Mouse (Mus musculus): Measurements from ENCODE around the gene Lin28a. TPM values are rescaled to one million over a fixed set of nuclear protein-coding genes. Genes with fewer than 3 reads are reported as not detected.

Lin28a gene
- 0.12 and 0.17 TPM in 2 replicates for polyA plus RNA-seq (2015; fragmentation: Nextera tagmentation; extraction: Ambion mirVana)

GRCm38 (mm10) chr4:134018779-134019145 lies at the start of gene Lin28a:
Lin28a (minus strand) TSS chr4:134018841.
- WGBS = 2% methylated on average over 9 of the region's 9 CpGs
- peaks cover 23% of the 10 kb centered on the region for H3K4me1 ChIP-seq
- H3K9ac ChIP-seq = no peak within 1 kb of the TSS
- H3K4me2 ChIP-seq = peak within 1 kb of the TSS; percentile 41
- no peaks in the 10 kb centered on the region for H3K36me3 ChIP-seq
- peaks cover 40% of the 10 kb centered on the region for H3K27me3 ChIP-seq (replicated peaks)
- no peak for ATAC-seq (ENCODE audit: insufficient read depth, low FRiP score, low read depth)
- no peak within 1 kb of the TSS for H3K27ac ChIP-seq
- no peak within 1 kb of the TSS for H3K4me3 ChIP-seq (replicated peaks)
- no peaks in the 10 kb centered on the region for H3K9me3 ChIP-seq

GRCm38 (mm10) chr4:134067833-134068544 lies 49.3 kb upstream of the Lin28a start:
- H3K36me3 ChIP-seq = no peaks in the 10 kb centered on the region
- no peaks in the 10 kb centered on the region; the same call in 1 of the 2 replicates for H3K27me3 ChIP-seq (replicated peaks)
- H3K4me1 ChIP-seq = peaks cover 9% of the 10 kb centered on the region; the same call in 1 of the 2 replicates
- no peak overlapping the region for H3K4me3 ChIP-seq (replicated peaks)
- no peak overlapping the region for H3K9ac ChIP-seq
- peak overlapping the region; percentile 61; the same call in 1 of the 2 replicates for H3K27ac ChIP-seq
- H3K9me3 ChIP-seq = no peaks in the 10 kb centered on the region
- H3K4me2 ChIP-seq = peak overlapping the region; percentile 19; the same call in 1 of the 2 replicates
- 66% methylated on average over 7 of the region's 7 CpGs for WGBS
- 0 out of 2 replicates have a peak, but pooled peaks have one; percentile 37 for ATAC-seq (ENCODE audit: insufficient read depth, low FRiP score, low read depth)

GRCm38 (mm10) chr4:134067383-134067782 lies 48.7 kb upstream of the Lin28a start:
- no peak overlapping the region; the same call in 1 of the 2 replicates for H3K4me3 ChIP-seq (replicated peaks)
- no peak overlapping the region for H3K9ac ChIP-seq
- peak overlapping the region; percentile 32; the same call in 1 of the 2 replicates for H3K4me2 ChIP-seq
- H3K27me3 ChIP-seq (replicated peaks) = no peaks in the 10 kb centered on the region; the same call in 1 of the 2 replicates
- peak; percentile 40 for ATAC-seq (ENCODE audit: insufficient read depth, low FRiP score, low read depth)
- H3K36me3 ChIP-seq = no peaks in the 10 kb centered on the region
- H3K4me1 ChIP-seq = peaks cover 9% of the 10 kb centered on the region
- H3K27ac ChIP-seq = peak overlapping the region; percentile 61; the same call in 1 of the 2 replicates
- no peaks in the 10 kb centered on the region for H3K9me3 ChIP-seq
- WGBS = 76% methylated on average over 8 of the region's 8 CpGs

GRCm38 (mm10) chr4:134065431-134066004 lies 46.9 kb upstream of the Lin28a start:
- no peak overlapping the region for H3K27ac ChIP-seq
- peak; percentile 67 for ATAC-seq (ENCODE audit: insufficient read depth, low FRiP score, low read depth)

GRCm38 (mm10) chr4:134062561-134062960 lies 43.9 kb upstream of the Lin28a start:
- no peak overlapping the region for H3K4me2 ChIP-seq
- H3K9me3 ChIP-seq = no peaks in the 10 kb centered on the region
- no peaks in the 10 kb centered on the region for H3K36me3 ChIP-seq
- H3K27me3 ChIP-seq (replicated peaks) = peaks cover 5% of the 10 kb centered on the region; the same call in 1 of the 2 replicates
- WGBS = 57% methylated on average over 8 of the region's 8 CpGs
- H3K9ac ChIP-seq = no peak overlapping the region
- H3K4me3 ChIP-seq (replicated peaks) = no peak overlapping the region
- peaks cover 13% of the 10 kb centered on the region for H3K4me1 ChIP-seq
- 0 out of 2 replicates have a peak overlapping the region, but pooled peaks have one; percentile 32 for H3K27ac ChIP-seq
- ATAC-seq (ENCODE audit: insufficient read depth, low FRiP score, low read depth) = no peak

More at GRCm38 (mm10) chr4:134065431-134066004, 46.9 kb upstream of the Lin28a start:
- peak overlapping the region; percentile 32 for H3K4me3 ChIP-seq (replicated peaks)
- H3K27me3 ChIP-seq (replicated peaks) = no peaks in the 10 kb centered on the region; the same call in 1 of the 2 replicates
- 17% methylated on average over 23 of the region's 23 CpGs for WGBS
- no peak overlapping the region for H3K9ac ChIP-seq
- H3K4me2 ChIP-seq = peak overlapping the region; percentile 31
- no peaks in the 10 kb centered on the region for H3K9me3 ChIP-seq
- peaks cover 12% of the 10 kb centered on the region for H3K4me1 ChIP-seq
- no peaks in the 10 kb centered on the region for H3K36me3 ChIP-seq

- Histone ChIP-seq H3K27me3 (replicated peaks) (peaks cover 5% of the 10 kb centered on the region; the same call in 1 of the 2 replicates), H3K36me3 (no peaks in the 10 kb centered on the region), H3K27ac (peak overlapping the region; percentile 61), H3K4me1 (peaks cover 11% of the 10 kb centered on the region), H3K9me3 (no peaks in the 10 kb centered on the region), H3K4me2 (no peak overlapping the region), H3K9ac (no peak overlapping the region), H3K4me3 (replicated peaks) (no peak overlapping the region)
- 39% methylated on average over 8 of the region's 8 CpGs for WGBS
- peak; percentile 80 for ATAC-seq (ENCODE audit: insufficient read depth, low FRiP score, low read depth)
Observed at GRCm38 (mm10) chr4:134061944-134062446, 43.4 kb upstream of the Lin28a start.

GRCm38 (mm10) chr4:134061166-134061830 lies 42.7 kb upstream of the Lin28a start:
- Histone ChIP-seq H3K36me3 (no peaks in the 10 kb centered on the region), H3K27me3 (replicated peaks) (peaks cover 5% of the 10 kb centered on the region; the same call in 1 of the 2 replicates), H3K4me2 (no peak overlapping the region), H3K27ac (peak overlapping the region; percentile 61), H3K9ac (no peak overlapping the region), H3K4me1 (peaks cover 8% of the 10 kb centered on the region), H3K4me3 (replicated peaks) (no peak overlapping the region), H3K9me3 (no peaks in the 10 kb centered on the region)
- WGBS = 54% methylated on average over 18 of the region's 18 CpGs
- no peak for ATAC-seq (ENCODE audit: insufficient read depth, low FRiP score, low read depth)

GRCm38 (mm10) chr4:134060135-134060865 lies 41.7 kb upstream of the Lin28a start, which contains the start of gene Crybg2:
Crybg2 (plus strand) TSS chr4:134060815.
- Histone ChIP-seq H3K9ac (no peak within 1 kb of the TSS), H3K9me3 (no peaks in the 10 kb centered on the region), H3K4me1 (peaks cover 4% of the 10 kb centered on the region; the same call in 1 of the 2 replicates), H3K27me3 (replicated peaks) (peaks cover 5% of the 10 kb centered on the region; the same call in 1 of the 2 replicates), H3K4me2 (0 out of 2 replicates have a peak within 1 kb of the TSS, but pooled peaks have one; percentile 3), H3K36me3 (no peaks in the 10 kb centered on the region), H3K4me3 (replicated peaks) (no peak within 1 kb of the TSS), H3K27ac (peak within 1 kb of the TSS; percentile 61)
- 47% methylated on average over 28 of the region's 28 CpGs for WGBS
- no peak for ATAC-seq (ENCODE audit: insufficient read depth, low FRiP score, low read depth)

GRCm38 (mm10) chr4:134058908-134059307 lies 40.3 kb upstream of the Lin28a start:
- no peak overlapping the region for H3K9ac ChIP-seq
- H3K9me3 ChIP-seq = no peaks in the 10 kb centered on the region
- H3K4me2 ChIP-seq = no peak overlapping the region
- peaks cover 5% of the 10 kb centered on the region; the same call in 1 of the 2 replicates for H3K27me3 ChIP-seq (replicated peaks)
- 80% methylated on average over 6 of the region's 6 CpGs for WGBS
- H3K27ac ChIP-seq = no peak overlapping the region
- peaks cover 4% of the 10 kb centered on the region; the same call in 1 of the 2 replicates for H3K4me1 ChIP-seq
- H3K4me3 ChIP-seq (replicated peaks) = no peak overlapping the region
- no peaks in the 10 kb centered on the region for H3K36me3 ChIP-seq
- no peak for ATAC-seq (ENCODE audit: insufficient read depth, low FRiP score, low read depth)

GRCm38 (mm10) chr4:134058166-134058715 lies 39.6 kb upstream of the Lin28a start:
- WGBS = 26% methylated on average over 14 of the region's 14 CpGs

More at GRCm38 (mm10) chr4:134058166-134058715, 39.6 kb upstream of the Lin28a start:
- peak overlapping the region; percentile 35 for H3K4me2 ChIP-seq
- no peaks in the 10 kb centered on the region for H3K9me3 ChIP-seq
- no peak for ATAC-seq (ENCODE audit: insufficient read depth, low FRiP score, low read depth)
- H3K27ac ChIP-seq = no peak overlapping the region
- H3K27me3 ChIP-seq (replicated peaks) = peaks cover 5% of the 10 kb centered on the region; the same call in 1 of the 2 replicates
- H3K4me3 ChIP-seq (replicated peaks) = 0 out of 2 replicates have a peak overlapping the region, but pooled peaks have one; percentile 5
- H3K4me1 ChIP-seq = peaks cover 4% of the 10 kb centered on the region; the same call in 1 of the 2 replicates
- H3K36me3 ChIP-seq = no peaks in the 10 kb centered on the region
- H3K9ac ChIP-seq = no peak overlapping the region

Data from stomach, embryonic 15.5 days (tissue).